Mouse (Mus musculus) forebrain, embryonic 10.5 days (tissue): Measurements from ENCODE around the gene Rps6ka1. TPM values are rescaled to one million over a fixed set of nuclear protein-coding genes. Genes with fewer than 3 reads are reported as not detected.

Source experiments
- polyA plus RNA-seq: library from polyadenylated mRNA; unstranded; fragments of >200 nt; fragmentation: Nextera tagmentation; extraction: Ambion mirVana; gene quantifications from 2 replicates; pipeline ENCODE4 v1.2.1, GENCODE M21; 2016

Rps6ka1 gene
- polyA plus RNA-seq, 1 experiment from 2014 or later: 42.7 TPM

Other genes with a start within 250 kb of the Rps6ka1 start
- 2.4 and 2.8 TPM in 2 replicates for gene Zdhhc18, start 237.6 kb downstream of the Rps6ka1 start, polyA plus RNA-seq
- gene Pigv, start 215.2 kb downstream of the Rps6ka1 start, polyA plus RNA-seq: 16.3 and 17.3 TPM in 2 replicates
- gene Arid1a, start 131.0 kb downstream of the Rps6ka1 start, polyA plus RNA-seq: 35.3 and 38.8 TPM in 2 replicates
- 3,760 and 3,774 TPM in 2 replicates for gene Hmgn2, start 80.9 kb upstream of the Rps6ka1 start, polyA plus RNA-seq
- gene Dhdds, start 113.1 kb upstream of the Rps6ka1 start, polyA plus RNA-seq: 40.3 and 41.9 TPM in 2 replicates
- 21.6 and 25.7 TPM in 2 replicates for gene Lin28a, start 131.0 kb upstream of the Rps6ka1 start, polyA plus RNA-seq
- gene Zfp683, start 166.0 kb upstream of the Rps6ka1 start, polyA plus RNA-seq: not detected in 2 replicates
- 1.7 and 3.5 TPM in 2 replicates for gene Crybg2, start 173.0 kb upstream of the Rps6ka1 start, polyA plus RNA-seq
- 4.1 and 5.0 TPM in 2 replicates for gene Cd52, start 207.3 kb upstream of the Rps6ka1 start, polyA plus RNA-seq
- gene Ubxn11, start 214.8 kb upstream of the Rps6ka1 start, polyA plus RNA-seq: 6.3 and 7.3 TPM in 2 replicates
- 267 and 270 TPM in 2 replicates for gene Sh3bgrl3, start 241.0 kb upstream of the Rps6ka1 start, polyA plus RNA-seq